Mouse (Mus musculus): ENCODE data around the gene Bbs9. TPM values are rescaled to one million over a fixed set of nuclear protein-coding genes. Genes with fewer than 3 reads are reported as not detected.

The Bbs9 gene
- polyA plus RNA-seq, 1 experiment from 2014 or later: 15.0 TPM

- Histone ChIP-seq H3K9ac (no peak overlapping the region), H3K4me3 (replicated peaks) (no peak overlapping the region), H3K4me2 (replicated peaks) (no peak overlapping the region), H3K9me3 (replicated peaks) (no peaks in the 10 kb centered on the region), H3K4me1 (no peaks in the 10 kb centered on the region), H3K27me3 (no peaks in the 10 kb centered on the region), H3K36me3 (no peaks in the 10 kb centered on the region), H3K27ac (replicated peaks) (no peak overlapping the region)
- no peak for ATAC-seq (ENCODE audit: insufficient number of reproducible peaks, low FRiP score, low TSS enrichment, low read depth)
- WGBS: 66% methylated on average over 10 of the region's 10 CpGs
Observed at GRCm38 (mm10) chr9:22541130-22541529, 65.6 kb downstream of the Bbs9 start.

GRCm38 (mm10) chr9:22543467-22543866, 68.0 kb downstream of the Bbs9 start:
- no peak overlapping the region for H3K27ac ChIP-seq (replicated peaks)
- no peak for ATAC-seq (ENCODE audit: insufficient number of reproducible peaks, low FRiP score, low TSS enrichment, low read depth)
- no peak overlapping the region for H3K4me3 ChIP-seq (replicated peaks)
- 66% methylated on average over 5 of the region's 5 CpGs for WGBS
- no peaks in the 10 kb centered on the region for H3K36me3 ChIP-seq
- no peak overlapping the region for H3K9ac ChIP-seq
- H3K4me1 ChIP-seq: no peaks in the 10 kb centered on the region
- no peaks in the 10 kb centered on the region for H3K9me3 ChIP-seq (replicated peaks)
- no peak overlapping the region for H3K4me2 ChIP-seq (replicated peaks)
- H3K27me3 ChIP-seq: no peaks in the 10 kb centered on the region

GRCm38 (mm10) chr9:22544349-22545341, 69.1 kb downstream of the Bbs9 start:
- H3K4me3 ChIP-seq (replicated peaks): no peak overlapping the region
- ATAC-seq (ENCODE audit: insufficient number of reproducible peaks, low FRiP score, low TSS enrichment, low read depth): no peak
- H3K9me3 ChIP-seq (replicated peaks): no peaks in the 10 kb centered on the region
- no peak overlapping the region for H3K9ac ChIP-seq
- H3K4me1 ChIP-seq: no peaks in the 10 kb centered on the region
- no peak overlapping the region for H3K27ac ChIP-seq (replicated peaks)
- H3K27me3 ChIP-seq: no peaks in the 10 kb centered on the region
- WGBS: 60% methylated on average over 9 of the region's 9 CpGs
- H3K36me3 ChIP-seq: no peaks in the 10 kb centered on the region
- no peak overlapping the region for H3K4me2 ChIP-seq (replicated peaks)

- Histone ChIP-seq H3K9ac (no peak overlapping the region), H3K27me3 (no peaks in the 10 kb centered on the region), H3K4me1 (no peaks in the 10 kb centered on the region), H3K27ac (replicated peaks) (no peak overlapping the region), H3K9me3 (replicated peaks) (no peaks in the 10 kb centered on the region), H3K36me3 (no peaks in the 10 kb centered on the region), H3K4me3 (replicated peaks) (no peak overlapping the region), H3K4me2 (replicated peaks) (no peak overlapping the region)
- WGBS: 67% methylated on average over 1 of the region's 1 CpGs
- no peak for ATAC-seq (ENCODE audit: insufficient number of reproducible peaks, low FRiP score, low TSS enrichment, low read depth)
Observed at GRCm38 (mm10) chr9:22551273-22551672, 75.8 kb downstream of the Bbs9 start.

GRCm38 (mm10) chr9:22556076-22556475, 80.6 kb downstream of the Bbs9 start:
- H3K27me3 ChIP-seq: no peaks in the 10 kb centered on the region
- H3K4me2 ChIP-seq (replicated peaks): no peak overlapping the region
- H3K9ac ChIP-seq: no peak overlapping the region
- WGBS: 18% methylated on average over 5 of the region's 5 CpGs
- no peak overlapping the region for H3K27ac ChIP-seq (replicated peaks)
- no peaks in the 10 kb centered on the region for H3K9me3 ChIP-seq (replicated peaks)
- no peak for ATAC-seq (ENCODE audit: insufficient number of reproducible peaks, low FRiP score, low TSS enrichment, low read depth)
- H3K4me3 ChIP-seq (replicated peaks): no peak overlapping the region
- H3K36me3 ChIP-seq: no peaks in the 10 kb centered on the region
- no peaks in the 10 kb centered on the region for H3K4me1 ChIP-seq

GRCm38 (mm10) chr9:22557467-22557866, 82.0 kb downstream of the Bbs9 start:
- H3K9ac ChIP-seq: no peak overlapping the region
- H3K9me3 ChIP-seq (replicated peaks): no peaks in the 10 kb centered on the region
- H3K27me3 ChIP-seq: no peaks in the 10 kb centered on the region
- 45% methylated on average over 13 of the region's 13 CpGs for WGBS
- H3K4me2 ChIP-seq (replicated peaks): no peak overlapping the region
- no peak overlapping the region for H3K4me3 ChIP-seq (replicated peaks)
- ATAC-seq (ENCODE audit: insufficient number of reproducible peaks, low FRiP score, low TSS enrichment, low read depth): no peak
- no peaks in the 10 kb centered on the region for H3K4me1 ChIP-seq
- H3K36me3 ChIP-seq: no peaks in the 10 kb centered on the region
- no peak overlapping the region for H3K27ac ChIP-seq (replicated peaks)

GRCm38 (mm10) chr9:22563612-22564347, 88.3 kb downstream of the Bbs9 start:
- Histone ChIP-seq H3K36me3 (no peaks in the 10 kb centered on the region), H3K9me3 (replicated peaks) (no peaks in the 10 kb centered on the region), H3K4me2 (replicated peaks) (no peak overlapping the region), H3K4me1 (no peaks in the 10 kb centered on the region), H3K4me3 (replicated peaks) (no peak overlapping the region), H3K27me3 (no peaks in the 10 kb centered on the region), H3K9ac (no peak overlapping the region), H3K27ac (replicated peaks) (no peak overlapping the region)
- no peak for ATAC-seq (ENCODE audit: insufficient number of reproducible peaks, low FRiP score, low TSS enrichment, low read depth)
- 82% methylated on average over 11 of the region's 11 CpGs for WGBS

GRCm38 (mm10) chr9:22567726-22568125, 92.2 kb downstream of the Bbs9 start:
- 93% methylated on average over 5 of the region's 5 CpGs for WGBS
- Histone ChIP-seq H3K4me3 (replicated peaks) (no peak overlapping the region), H3K27me3 (no peaks in the 10 kb centered on the region), H3K4me1 (no peaks in the 10 kb centered on the region), H3K9ac (no peak overlapping the region), H3K36me3 (no peaks in the 10 kb centered on the region), H3K27ac (replicated peaks) (no peak overlapping the region), H3K4me2 (replicated peaks) (no peak overlapping the region), H3K9me3 (replicated peaks) (no peaks in the 10 kb centered on the region)
- no peak for ATAC-seq (ENCODE audit: insufficient number of reproducible peaks, low FRiP score, low TSS enrichment, low read depth)

GRCm38 (mm10) chr9:22576426-22577139, 101.1 kb downstream of the Bbs9 start:
- H3K4me2 ChIP-seq (replicated peaks): no peak overlapping the region
- H3K4me3 ChIP-seq (replicated peaks): no peak overlapping the region
- no peak overlapping the region for H3K9ac ChIP-seq
- 76% methylated on average over 14 of the region's 14 CpGs for WGBS
- H3K36me3 ChIP-seq: no peaks in the 10 kb centered on the region
- H3K27ac ChIP-seq (replicated peaks): no peak overlapping the region
- no peaks in the 10 kb centered on the region for H3K27me3 ChIP-seq
- H3K4me1 ChIP-seq: no peaks in the 10 kb centered on the region
- ATAC-seq (ENCODE audit: insufficient number of reproducible peaks, low FRiP score, low TSS enrichment, low read depth): no peak
- no peaks in the 10 kb centered on the region for H3K9me3 ChIP-seq (replicated peaks)

GRCm38 (mm10) chr9:22578266-22578665, 102.8 kb downstream of the Bbs9 start:
- H3K9me3 ChIP-seq (replicated peaks): no peaks in the 10 kb centered on the region
- no peak overlapping the region for H3K9ac ChIP-seq
- no peak overlapping the region for H3K4me2 ChIP-seq (replicated peaks)
- ATAC-seq (ENCODE audit: insufficient number of reproducible peaks, low FRiP score, low TSS enrichment, low read depth): no peak
- H3K27ac ChIP-seq (replicated peaks): no peak overlapping the region
- 81% methylated on average over 3 of the region's 3 CpGs for WGBS
- no peak overlapping the region for H3K4me3 ChIP-seq (replicated peaks)
- no peaks in the 10 kb centered on the region for H3K4me1 ChIP-seq
- no peaks in the 10 kb centered on the region for H3K36me3 ChIP-seq
- no peaks in the 10 kb centered on the region for H3K27me3 ChIP-seq

- Histone ChIP-seq H3K36me3 (no peaks in the 10 kb centered on the region), H3K9me3 (replicated peaks) (no peaks in the 10 kb centered on the region), H3K27ac (replicated peaks) (no peak overlapping the region), H3K27me3 (no peaks in the 10 kb centered on the region), H3K4me3 (replicated peaks) (no peak overlapping the region), H3K4me2 (replicated peaks) (no peak overlapping the region), H3K4me1 (no peaks in the 10 kb centered on the region), H3K9ac (no peak overlapping the region)
- ATAC-seq (ENCODE audit: insufficient number of reproducible peaks, low FRiP score, low TSS enrichment, low read depth): no peak
- WGBS: 77% methylated on average over 3 of the region's 3 CpGs
Observed at GRCm38 (mm10) chr9:22584221-22584620, 108.7 kb downstream of the Bbs9 start.
